Mouse (Mus musculus): ENCODE measurements around the gene Ms4a4a.

Gene Ms4a4a

DNA sequence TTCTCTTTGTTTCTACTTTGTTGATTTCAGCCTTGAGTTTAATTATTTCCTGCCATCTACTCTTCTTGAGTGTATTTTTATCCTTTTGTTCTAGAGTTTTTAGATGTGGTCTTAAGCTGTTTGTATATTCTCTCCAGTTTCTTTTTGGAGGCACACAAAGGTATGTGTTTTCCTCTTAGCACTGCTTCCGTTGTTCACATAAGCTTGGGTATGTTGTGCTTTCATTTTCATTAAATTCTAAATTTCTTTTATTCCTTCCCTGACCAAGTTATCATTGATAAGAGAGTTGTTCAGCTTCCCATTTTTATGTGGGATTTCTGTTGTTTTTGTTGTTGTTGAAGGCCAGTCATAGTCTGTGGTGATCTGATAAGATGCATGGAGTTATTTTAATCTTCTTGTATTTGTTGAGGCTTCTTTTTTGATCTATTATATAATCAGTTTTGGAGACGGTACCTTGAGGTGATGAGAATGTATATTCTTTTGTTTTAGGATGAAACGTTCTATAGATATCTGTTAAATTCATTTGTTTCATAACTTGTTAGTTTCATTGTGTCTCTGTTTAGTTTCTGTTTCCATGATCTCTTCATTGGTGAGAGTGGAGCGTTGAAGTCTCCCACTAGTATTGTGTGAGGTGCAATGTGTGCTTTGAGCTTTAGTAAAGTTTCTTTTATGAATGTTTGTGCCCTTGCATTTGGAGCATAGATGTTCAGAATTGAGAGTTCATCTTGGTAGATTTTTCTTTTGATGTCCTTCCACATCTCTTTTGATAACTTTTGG, 59.9 kb downstream of the Ms4a4a start:
- no peak for DNase-seq
